Mouse (Mus musculus): ENCODE measurements at regions not wholly inside any gene's neighbourhood (a gene's known extent, or its start where the extent isn't known, plus 50 kb on each side); places are given as distances from the start of the nearest gene placed in this dataset.
A peak's percentile ranks its signal among the peaks of the same experiment; 100 is the strongest.

- peak; percentile 14 for DNase-seq (ENCODE audit: low read depth, low spot score)
Measured at GRCm38 (mm10) chr2:162734286-162734685, 73.3 kb upstream of the Ptprt start.

GRCm38 (mm10) chr2:162720016-162720415 is 59.1 kb upstream of the Ptprt start:
- DNase-seq (ENCODE audit: low read depth, low spot score): no peak

- DNase-seq (ENCODE audit: low read depth, low spot score): no peak
Measured at GRCm38 (mm10) chr2:162718466-162718865, 57.5 kb upstream of the Ptprt start.

GRCm38 (mm10) chr2:162714976-162715375 is 54.0 kb upstream of the Ptprt start:
- no peak for DNase-seq (ENCODE audit: low read depth, low spot score)

GRCm38 (mm10) chr2:162712972-162713371 is 52.0 kb upstream of the Ptprt start:
- DNase-seq (ENCODE audit: low read depth, low spot score): no peak

GRCm38 (mm10) chr2:162712394-162712793 is 51.4 kb upstream of the Ptprt start:
- no peak for DNase-seq (ENCODE audit: low read depth, low spot score)
